Mouse (Mus musculus): Measurements from ENCODE around the gene Bysl. TPM values are rescaled to one million over a fixed set of nuclear protein-coding genes. Genes with fewer than 3 reads are reported as not detected.

Gene Bysl
- polyA plus RNA-seq, 1 experiment from 2014 or later = 24.5 TPM

- 97% methylated on average over 14 of the region's 14 CpGs for WGBS
- H3K27ac ChIP-seq (ENCODE audit: low read length) = no peak overlapping the region
Measured at GRCm38 (mm10) chr17:47622912-47623554, 11.7 kb upstream of the Bysl start.

GRCm38 (mm10) chr17:47618556-47619311 is 7.4 kb upstream of the Bysl start:
- Histone ChIP-seq H3K4me3 (ENCODE audit: low read length) (no peak overlapping the region), H3K27ac (ENCODE audit: low read length) (no peak overlapping the region), H3K4me1 (ENCODE audit: insufficient read depth, low read length) (no peaks in the 10 kb centered on the region), H3K27me3 (ENCODE audit: insufficient read depth, low read length) (no peaks in the 10 kb centered on the region), H3K36me3 (ENCODE audit: insufficient read depth, low read length) (peaks cover 53% of the 10 kb centered on the region), H3K4me2 (replicated peaks; ENCODE audit: low read depth, low read length) (no peak overlapping the region), H3K9me3 (ENCODE audit: low read length) (no peaks in the 10 kb centered on the region), H3K9ac (replicated peaks; ENCODE audit: low read length) (no peak overlapping the region)
- WGBS = 90% methylated on average over 13 of the region's 13 CpGs
- ATAC-seq (ENCODE audit: low FRiP score, low TSS enrichment) = no peak

More at GRCm38 (mm10) chr17:47622912-47623554, 11.7 kb upstream of the Bysl start:
- no peak overlapping the region for H3K9ac ChIP-seq (replicated peaks; ENCODE audit: low read length)
- peaks cover 51% of the 10 kb centered on the region for H3K36me3 ChIP-seq (ENCODE audit: insufficient read depth, low read length)
- H3K4me1 ChIP-seq (ENCODE audit: insufficient read depth, low read length) = peaks cover 4% of the 10 kb centered on the region
- H3K4me3 ChIP-seq (ENCODE audit: low read length) = no peak overlapping the region
- ATAC-seq (ENCODE audit: low FRiP score, low TSS enrichment) = no peak
- no peaks in the 10 kb centered on the region for H3K27me3 ChIP-seq (ENCODE audit: insufficient read depth, low read length)
- no peaks in the 10 kb centered on the region for H3K9me3 ChIP-seq (ENCODE audit: low read length)
- H3K4me2 ChIP-seq (replicated peaks; ENCODE audit: low read depth, low read length) = no peak overlapping the region

- ATAC-seq (ENCODE audit: low FRiP score, low TSS enrichment) = no peak
- no peak overlapping the region for H3K4me2 ChIP-seq (replicated peaks; ENCODE audit: low read depth, low read length)
- H3K27ac ChIP-seq (ENCODE audit: low read length) = no peak overlapping the region
- H3K36me3 ChIP-seq (ENCODE audit: insufficient read depth, low read length) = peaks cover 43% of the 10 kb centered on the region
- no peak overlapping the region for H3K4me3 ChIP-seq (ENCODE audit: low read length)
- no peak overlapping the region for H3K9ac ChIP-seq (replicated peaks; ENCODE audit: low read length)
- no peaks in the 10 kb centered on the region for H3K9me3 ChIP-seq (ENCODE audit: low read length)
- H3K27me3 ChIP-seq (ENCODE audit: insufficient read depth, low read length) = no peaks in the 10 kb centered on the region
- 91% methylated on average over 9 of the region's 9 CpGs for WGBS
- H3K4me1 ChIP-seq (ENCODE audit: insufficient read depth, low read length) = peaks cover 1% of the 10 kb centered on the region
Measured at GRCm38 (mm10) chr17:47617605-47618307, 6.5 kb upstream of the Bysl start.

GRCm38 (mm10) chr17:47616652-47617051 is 5.4 kb upstream of the Bysl start:
- 92% methylated on average over 4 of the region's 4 CpGs for WGBS
- ATAC-seq (ENCODE audit: low FRiP score, low TSS enrichment) = no peak
- H3K9ac ChIP-seq (replicated peaks; ENCODE audit: low read length) = no peak overlapping the region
- no peaks in the 10 kb centered on the region for H3K27me3 ChIP-seq (ENCODE audit: insufficient read depth, low read length)
- peaks cover 10% of the 10 kb centered on the region for H3K4me1 ChIP-seq (ENCODE audit: insufficient read depth, low read length)
- peaks cover 33% of the 10 kb centered on the region for H3K36me3 ChIP-seq (ENCODE audit: insufficient read depth, low read length)
- no peaks in the 10 kb centered on the region for H3K9me3 ChIP-seq (ENCODE audit: low read length)
- no peak overlapping the region for H3K4me3 ChIP-seq (ENCODE audit: low read length)
- H3K27ac ChIP-seq (ENCODE audit: low read length) = no peak overlapping the region
- no peak overlapping the region for H3K4me2 ChIP-seq (replicated peaks; ENCODE audit: low read depth, low read length)

GRCm38 (mm10) chr17:47616119-47616518 is 4.8 kb upstream of the Bysl start:
- H3K9me3 ChIP-seq (ENCODE audit: low read length) = no peaks in the 10 kb centered on the region
- H3K4me1 ChIP-seq (ENCODE audit: insufficient read depth, low read length) = peaks cover 10% of the 10 kb centered on the region
- peaks cover 30% of the 10 kb centered on the region for H3K36me3 ChIP-seq (ENCODE audit: insufficient read depth, low read length)
- H3K27me3 ChIP-seq (ENCODE audit: insufficient read depth, low read length) = no peaks in the 10 kb centered on the region
- no peak overlapping the region for H3K9ac ChIP-seq (replicated peaks; ENCODE audit: low read length)
- H3K4me2 ChIP-seq (replicated peaks; ENCODE audit: low read depth, low read length) = no peak overlapping the region
- WGBS = 93% methylated on average over 8 of the region's 8 CpGs
- no peak overlapping the region for H3K4me3 ChIP-seq (ENCODE audit: low read length)
- no peak for ATAC-seq (ENCODE audit: low FRiP score, low TSS enrichment)
- H3K27ac ChIP-seq (ENCODE audit: low read length) = no peak overlapping the region

- Histone ChIP-seq H3K9ac (replicated peaks; ENCODE audit: low read length) (no peak overlapping the region), H3K4me3 (ENCODE audit: low read length) (no peak overlapping the region), H3K36me3 (ENCODE audit: insufficient read depth, low read length) (peaks cover 20% of the 10 kb centered on the region), H3K4me2 (replicated peaks; ENCODE audit: low read depth, low read length) (no peak overlapping the region), H3K27me3 (ENCODE audit: insufficient read depth, low read length) (no peaks in the 10 kb centered on the region), H3K27ac (ENCODE audit: low read length) (no peak overlapping the region), H3K4me1 (ENCODE audit: insufficient read depth, low read length) (peaks cover 20% of the 10 kb centered on the region), H3K9me3 (ENCODE audit: low read length) (no peaks in the 10 kb centered on the region)
- no peak for ATAC-seq (ENCODE audit: low FRiP score, low TSS enrichment)
- 88% methylated on average over 1 of the region's 1 CpGs for WGBS
Measured at GRCm38 (mm10) chr17:47614018-47614417, 2.7 kb upstream of the Bysl start.

GRCm38 (mm10) chr17:47611661-47611982 is 330 bp upstream of the Bysl start:
- Histone ChIP-seq H3K4me2 (replicated peaks; ENCODE audit: low read depth, low read length) (peak overlapping the region; percentile 89), H3K4me3 (ENCODE audit: low read length) (peak overlapping the region; percentile 90), H3K27ac (ENCODE audit: low read length) (no peak overlapping the region), H3K36me3 (ENCODE audit: insufficient read depth, low read length) (peaks cover 9% of the 10 kb centered on the region; the same call in 1 of the 2 replicates), H3K9me3 (ENCODE audit: low read length) (no peaks in the 10 kb centered on the region), H3K4me1 (ENCODE audit: insufficient read depth, low read length) (peaks cover 20% of the 10 kb centered on the region), H3K9ac (replicated peaks; ENCODE audit: low read length) (peak overlapping the region; percentile 82), H3K27me3 (ENCODE audit: insufficient read depth, low read length) (no peaks in the 10 kb centered on the region)
- 0% methylated on average over 13 of the region's 13 CpGs for WGBS
- ATAC-seq (ENCODE audit: low FRiP score, low TSS enrichment) = peak; percentile 2; the same call in 1 of the 2 replicates

- Histone ChIP-seq H3K9ac (replicated peaks; ENCODE audit: low read length) (no peak overlapping the region), H3K27me3 (ENCODE audit: insufficient read depth, low read length) (no peaks in the 10 kb centered on the region), H3K4me2 (replicated peaks; ENCODE audit: low read depth, low read length) (no peak overlapping the region), H3K4me3 (ENCODE audit: low read length) (no peak overlapping the region), H3K36me3 (ENCODE audit: insufficient read depth, low read length) (peaks cover 24% of the 10 kb centered on the region), H3K9me3 (ENCODE audit: low read length) (no peaks in the 10 kb centered on the region), H3K27ac (ENCODE audit: low read length) (no peak overlapping the region), H3K4me1 (ENCODE audit: insufficient read depth, low read length) (peaks cover 20% of the 10 kb centered on the region)
- WGBS = 91% methylated on average over 4 of the region's 4 CpGs
- no peak for ATAC-seq (ENCODE audit: low FRiP score, low TSS enrichment)
Measured at GRCm38 (mm10) chr17:47609182-47609581, 2.1 kb downstream of the Bysl start.

- ATAC-seq (ENCODE audit: low FRiP score, low TSS enrichment) = no peak
- no peak overlapping the region for H3K4me2 ChIP-seq (replicated peaks; ENCODE audit: low read depth, low read length)
- peaks cover 47% of the 10 kb centered on the region for H3K36me3 ChIP-seq (ENCODE audit: insufficient read depth, low read length)
- no peak overlapping the region for H3K9ac ChIP-seq (replicated peaks; ENCODE audit: low read length)
- no peak overlapping the region for H3K27ac ChIP-seq (ENCODE audit: low read length)
- no peaks in the 10 kb centered on the region for H3K9me3 ChIP-seq (ENCODE audit: low read length)
- no peak overlapping the region for H3K4me3 ChIP-seq (ENCODE audit: low read length)
- H3K4me1 ChIP-seq (ENCODE audit: insufficient read depth, low read length) = peaks cover 10% of the 10 kb centered on the region
- 65% methylated on average over 5 of the region's 5 CpGs for WGBS
- no peaks in the 10 kb centered on the region for H3K27me3 ChIP-seq (ENCODE audit: insufficient read depth, low read length)
Measured at GRCm38 (mm10) chr17:47606220-47606619, 5.1 kb downstream of the Bysl start.

GRCm38 (mm10) chr17:47602289-47602688 is 9.0 kb downstream of the Bysl start:
- H3K4me3 ChIP-seq (ENCODE audit: low read length) = no peak overlapping the region
- no peaks in the 10 kb centered on the region for H3K27me3 ChIP-seq (ENCODE audit: insufficient read depth, low read length)
- peaks cover 70% of the 10 kb centered on the region for H3K36me3 ChIP-seq (ENCODE audit: insufficient read depth, low read length)
- peaks cover 20% of the 10 kb centered on the region for H3K4me1 ChIP-seq (ENCODE audit: insufficient read depth, low read length)
- H3K9me3 ChIP-seq (ENCODE audit: low read length) = no peaks in the 10 kb centered on the region
- H3K4me2 ChIP-seq (replicated peaks; ENCODE audit: low read depth, low read length) = no peak overlapping the region
- WGBS = 91% methylated on average over 11 of the region's 11 CpGs
- no peak overlapping the region for H3K27ac ChIP-seq (ENCODE audit: low read length)
- ATAC-seq (ENCODE audit: low FRiP score, low TSS enrichment) = no peak
- no peak overlapping the region for H3K9ac ChIP-seq (replicated peaks; ENCODE audit: low read length)

Measured in kidney, embryonic 16.5 days (tissue).